Mouse (Mus musculus) G1E-ER4 (cell line): ENCODE results near the gene Mthfd1. TPM values are rescaled to one million over a fixed set of nuclear protein-coding genes. Genes with fewer than 3 reads are reported as not detected.

ENCODE experiments used
- GATA1 ChIP-seq: IDR thresholded peaks from one replicate; pipeline ENCODE4 v1.8.0; 2012; ENCODE audit warnings: low read length, inconsistent platforms
- polyA plus RNA-seq: library from polyadenylated mRNA; stranded (reverse); fragments of >175 nt; gene quantifications from 2 replicates; pipeline ENCODE4 v1.2.3, GENCODE M21; 2012

Mthfd1 gene
- polyA plus RNA-seq = 194 and 283 TPM in 2 replicates

GRCm38 (mm10) chr12:76254725-76255498, at the start of gene Mthfd1:
TSS of gene Mthfd1 (plus strand) at chr12:76255298.
- TF ChIP-seq GATA1 = no peak

DNA sequence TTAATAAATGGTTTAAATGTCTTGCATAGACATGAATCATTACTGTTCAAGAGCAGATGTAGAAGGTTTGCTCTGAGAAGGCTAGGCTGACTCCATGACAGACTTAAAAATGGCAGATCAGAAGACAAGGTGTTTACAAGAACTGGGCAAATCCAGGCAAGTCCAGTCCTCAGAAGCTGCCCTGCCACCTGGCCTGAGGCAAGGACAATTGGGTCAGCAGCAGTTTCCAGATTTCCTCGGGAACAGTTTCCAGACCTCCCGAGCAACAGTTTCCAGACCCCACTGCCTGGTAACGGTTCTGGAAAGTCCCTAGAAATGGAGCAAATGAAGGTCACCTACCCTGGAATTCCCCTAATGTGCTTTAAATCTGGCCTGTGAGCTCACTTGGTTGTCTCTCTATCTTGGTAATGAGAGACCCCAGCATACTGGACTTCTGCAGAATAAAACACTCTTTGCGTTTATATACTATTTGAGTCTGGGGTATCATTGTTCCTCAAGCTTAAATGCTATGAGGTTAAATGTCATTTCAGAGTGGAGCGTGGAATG, 45.6 kb upstream of the Mthfd1 start:
- TF ChIP-seq GATA1 = no peak

DNA sequence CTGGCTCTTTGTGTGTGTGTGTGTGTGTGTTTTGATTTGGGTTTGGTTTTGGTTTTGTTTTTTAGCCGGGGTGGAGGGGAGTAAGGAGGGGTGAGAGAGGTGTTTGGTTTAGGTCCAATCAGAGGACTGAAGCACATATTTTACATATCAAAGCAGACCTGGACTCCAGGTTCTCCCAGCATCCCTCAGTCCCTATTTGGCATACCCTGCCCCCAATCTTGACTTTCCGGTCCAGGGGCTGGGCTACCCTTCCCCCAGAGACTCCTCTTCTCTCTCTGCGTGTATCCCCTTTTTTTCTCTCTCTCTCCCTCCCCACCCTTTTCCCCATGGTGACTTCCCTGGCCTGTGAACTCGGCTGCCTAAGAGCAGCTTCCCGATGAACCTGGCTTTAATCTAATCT, 40.0 kb upstream of the Mthfd1 start:
- TF ChIP-seq GATA1 = no peak

DNA sequence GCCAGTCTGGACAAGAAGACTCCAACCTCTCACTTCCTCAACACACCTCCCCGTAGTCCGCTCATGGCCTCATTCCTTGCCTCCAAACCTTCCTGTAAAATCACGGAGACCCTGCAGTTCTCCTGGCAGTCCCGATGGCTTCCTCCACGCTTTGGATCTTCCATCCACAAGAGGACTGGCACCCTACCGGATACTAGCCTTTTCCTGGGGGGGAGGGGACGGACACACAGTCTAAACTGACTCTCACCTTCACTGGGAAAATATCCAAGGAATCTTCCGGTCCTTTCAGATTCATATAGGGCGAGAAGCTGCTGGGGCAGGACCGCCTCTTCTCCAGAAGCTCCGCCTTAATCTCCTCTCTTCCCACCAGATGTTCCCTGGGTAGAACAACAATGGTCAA, 38.4 kb upstream of the Mthfd1 start:
- TF ChIP-seq GATA1 = no peak

GRCm38 (mm10) chr12:76230644-76231043, 24.5 kb upstream of the Mthfd1 start:
- no peak for TF ChIP-seq GATA1

- TF ChIP-seq GATA1 = no peak
Observed at GRCm38 (mm10) chr12:76235253-76235652, 19.8 kb upstream of the Mthfd1 start.

- no peak for TF ChIP-seq GATA1
Observed at GRCm38 (mm10) chr12:76239145-76239838, 15.8 kb upstream of the Mthfd1 start.

DNA sequence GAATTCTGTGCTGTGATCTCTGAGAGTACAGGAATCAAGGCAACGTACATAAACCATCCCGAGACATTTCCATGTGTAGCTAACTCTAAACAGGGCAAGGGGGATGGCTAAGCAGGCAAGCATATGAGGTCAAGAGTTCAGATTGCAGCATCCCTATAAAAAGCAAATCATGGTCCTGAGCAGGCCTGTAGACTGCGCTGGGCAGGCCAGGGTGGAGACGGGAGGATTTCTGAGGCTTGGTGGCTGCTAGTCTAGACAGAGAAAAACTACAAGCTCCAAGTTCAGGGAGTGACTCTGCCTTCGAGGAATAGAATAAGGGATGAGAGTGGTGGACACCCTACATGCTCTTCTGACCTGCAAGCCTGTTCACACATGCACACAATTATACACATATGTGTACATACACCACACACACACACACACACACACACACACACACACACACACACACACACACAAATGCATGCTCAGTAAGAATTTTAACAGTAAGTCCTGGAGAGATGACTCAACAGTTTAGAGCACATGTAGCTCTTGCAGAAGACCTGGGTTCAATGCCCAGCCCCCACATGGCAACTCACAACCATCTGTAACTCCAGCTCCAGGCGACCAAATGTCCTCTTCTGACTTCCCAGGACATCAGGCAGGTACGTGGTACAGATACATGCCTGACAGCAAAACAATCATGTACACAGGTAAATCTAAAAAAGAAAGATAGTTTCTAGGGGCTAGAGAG, 15.1 kb upstream of the Mthfd1 start:
- no peak for TF ChIP-seq GATA1

- TF ChIP-seq GATA1 = no peak
Observed at GRCm38 (mm10) chr12:76240670-76241069, 14.4 kb upstream of the Mthfd1 start.

- peak; percentile 95 for TF ChIP-seq GATA1
Observed at GRCm38 (mm10) chr12:76241084-76241483, 14.0 kb upstream of the Mthfd1 start.

DNA sequence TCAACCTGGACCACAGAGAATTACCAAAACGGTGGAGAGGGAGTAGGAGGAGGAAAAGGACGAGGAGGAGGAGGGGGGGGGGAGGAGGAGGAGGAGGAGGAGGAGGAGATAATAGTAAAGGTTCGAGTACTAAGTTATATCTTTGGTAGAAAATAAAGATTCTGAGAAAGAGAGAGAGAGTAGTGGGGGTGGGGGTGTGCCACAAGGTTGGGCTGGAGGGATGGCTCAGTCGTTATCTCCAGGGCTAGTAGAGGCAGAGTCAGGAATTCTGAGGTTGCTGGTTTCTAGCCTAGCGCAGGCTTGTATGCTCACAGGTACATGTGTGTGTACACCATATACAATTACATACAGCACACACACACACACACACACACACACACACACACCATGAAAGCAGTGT, 13.3 kb upstream of the Mthfd1 start:
- no peak for TF ChIP-seq GATA1

DNA sequence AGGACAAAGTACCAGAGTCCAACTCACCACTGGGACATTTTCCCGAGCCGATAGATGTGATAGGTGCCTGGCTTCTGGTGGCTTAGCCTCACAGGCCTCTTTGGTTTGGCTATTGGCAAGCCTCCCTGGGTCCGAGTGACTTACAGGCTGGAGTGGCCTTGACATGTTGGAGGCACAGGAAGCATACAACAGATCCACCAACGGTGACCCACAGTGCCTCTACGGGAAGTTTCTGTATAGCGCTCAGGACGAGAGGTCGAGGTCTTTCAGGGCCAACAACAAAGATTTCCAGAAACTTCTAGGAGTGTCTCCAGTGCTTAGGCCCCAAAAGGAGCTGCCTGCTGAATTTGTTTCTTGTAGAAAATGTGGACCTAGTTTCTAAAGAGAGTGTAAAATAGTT, 10.1 kb upstream of the Mthfd1 start:
- TF ChIP-seq GATA1 = no peak

- no peak for TF ChIP-seq GATA1
Observed at GRCm38 (mm10) chr12:76246646-76247045, 8.5 kb upstream of the Mthfd1 start, which contains the start of gene Tex21. TSS of gene Tex21 (minus strand) at chr12:76246746.

DNA sequence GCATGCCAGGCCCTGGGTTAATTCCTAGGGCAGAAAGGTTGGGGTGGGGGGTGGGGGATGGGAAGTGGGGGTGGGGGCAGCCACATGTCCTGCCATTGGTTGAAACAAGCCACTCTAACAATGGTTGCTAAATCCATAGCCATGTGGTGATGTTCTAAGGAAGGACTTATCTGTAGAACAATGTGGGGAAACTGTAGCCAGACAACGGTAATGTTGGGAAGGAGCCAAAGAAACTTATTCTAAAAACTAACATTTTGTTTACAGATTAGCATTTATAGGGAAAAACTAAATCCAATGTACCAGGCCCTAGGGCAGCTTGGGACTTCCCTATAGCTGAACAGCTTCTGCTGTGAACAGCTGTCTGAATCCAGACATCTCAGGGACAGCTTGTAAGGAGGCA, 2.0 kb upstream of the Mthfd1 start:
- TF ChIP-seq GATA1 = no peak

DNA sequence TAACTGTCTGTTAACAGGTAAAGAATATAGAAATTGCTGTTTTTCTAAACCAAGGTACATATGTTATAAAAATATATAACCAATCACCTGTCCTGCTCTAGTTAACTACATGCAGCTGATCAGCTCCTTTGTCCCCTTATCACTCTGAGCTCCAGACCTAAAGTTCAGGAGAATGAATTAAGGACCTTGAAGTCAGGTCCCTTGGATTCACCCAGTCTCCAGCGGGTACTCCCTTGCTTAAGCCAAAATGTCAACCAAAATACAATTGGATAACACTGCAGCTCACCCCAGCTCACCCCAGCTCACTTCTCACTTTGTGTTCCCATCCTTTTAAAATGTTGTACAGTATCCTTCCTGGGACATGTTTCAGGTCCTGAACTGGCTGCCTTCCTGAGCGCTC, 1.5 kb upstream of the Mthfd1 start:
- no peak for TF ChIP-seq GATA1

- TF ChIP-seq GATA1 = no peak
Observed at GRCm38 (mm10) chr12:76253991-76254390, 1.1 kb upstream of the Mthfd1 start.

- TF ChIP-seq GATA1 = no peak
Observed at GRCm38 (mm10) chr12:76255499-76255875, 389 bp downstream of the Mthfd1 start.
